Mouse (Mus musculus) left cerebral cortex, adult 9 months (tissue): ENCODE results near the gene Ly9.

ENCODE experiments used
- DNase-seq, 2 experiments: peaks; one replicate each; pipeline ENCODE4 v3.0.0; 2022; ENCODE audit warnings: low spot score in 2 of 2

Gene Ly9

GRCm38 (mm10) chr1:171584584-171584983 lies 22.6 kb downstream of the Ly9 start:
- DNase-seq = no peak

GRCm38 (mm10) chr1:171577168-171577567 lies 30.0 kb downstream of the Ly9 start:
- DNase-seq = no peak

GRCm38 (mm10) chr1:171568436-171568835 lies 38.8 kb downstream of the Ly9 start:
- DNase-seq = no peak

GRCm38 (mm10) chr1:171566777-171567176 lies 40.4 kb downstream of the Ly9 start:
- peak in 1 of 2 experiments; percentile 18 for DNase-seq

GRCm38 (mm10) chr1:171565888-171566287 lies 41.3 kb downstream of the Ly9 start:
- DNase-seq = no peak

- DNase-seq = no peak
Measured at GRCm38 (mm10) chr1:171564247-171564646, 43.0 kb downstream of the Ly9 start.

GRCm38 (mm10) chr1:171563042-171563441 lies 44.2 kb downstream of the Ly9 start:
- no peak for DNase-seq

- no peak for DNase-seq
Measured at GRCm38 (mm10) chr1:171561639-171562225, 45.5 kb downstream of the Ly9 start.

GRCm38 (mm10) chr1:171561200-171561599 lies 46.0 kb downstream of the Ly9 start:
- DNase-seq = peak in 1 of 2 experiments; percentile 11

GRCm38 (mm10) chr1:171560262-171560661 lies 46.9 kb downstream of the Ly9 start:
- no peak for DNase-seq

GRCm38 (mm10) chr1:171558898-171559297 lies 48.3 kb downstream of the Ly9 start, which contains the start of gene Cd244a:
Gene Cd244a, plus strand, starts transcription at chr1:171559193.
- DNase-seq = no peak

GRCm38 (mm10) chr1:171558407-171558806 lies 48.8 kb downstream of the Ly9 start:
- DNase-seq = no peak

- no peak for DNase-seq
Measured at GRCm38 (mm10) chr1:171556366-171556765, 50.8 kb downstream of the Ly9 start.

GRCm38 (mm10) chr1:171553359-171554341 lies 53.6 kb downstream of the Ly9 start:
- DNase-seq = no peak

- no peak for DNase-seq
Measured at GRCm38 (mm10) chr1:171552230-171552629, 55.0 kb downstream of the Ly9 start.

- DNase-seq = no peak
Measured at GRCm38 (mm10) chr1:171551326-171551725, 55.9 kb downstream of the Ly9 start.

GRCm38 (mm10) chr1:171540694-171541093 lies 66.5 kb downstream of the Ly9 start:
- no peak for DNase-seq
